ENCODE assay signal across 8 mouse cellular contexts in the genomic region with DNA sequence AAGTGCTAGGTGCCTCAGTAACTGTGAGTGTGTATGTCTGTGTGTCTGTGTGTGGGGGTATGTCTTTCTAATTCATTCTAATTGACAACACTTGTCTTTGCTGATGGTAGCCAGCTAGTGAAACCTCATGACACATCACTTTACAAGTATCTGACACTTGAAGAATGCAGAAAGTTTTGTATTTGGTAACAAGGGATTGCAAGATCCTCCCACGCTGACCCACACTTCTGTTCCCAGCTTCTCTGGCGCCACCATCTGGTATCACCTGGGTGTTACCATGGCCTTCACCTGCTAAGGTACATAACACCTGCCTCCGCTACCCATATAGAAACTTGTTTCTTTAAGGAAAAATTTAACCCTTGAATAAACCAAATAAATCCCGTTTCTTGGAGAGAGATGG.
A peak's percentile ranks its signal among the peaks of the same experiment; 100 is the strongest.
DNase-seq lines count a peak whose midpoint lies in the region; ATAC-seq lines count a peak whose summit lies in the region.

No protein-coding gene starts in this region.

- H3K9ac ChIP-seq in kidney, embryonic 16.5 days (replicated peaks; ENCODE audit: low read length): no peak overlapping the region
- H3K9ac ChIP-seq in forebrain, embryonic 15.5 days (replicated peaks): no peak overlapping the region

- no peak overlapping the region for H3K27ac ChIP-seq in kidney, embryonic 16.5 days (ENCODE audit: low read length)
- H3K27ac ChIP-seq in forebrain, embryonic 15.5 days (replicated peaks): no peak overlapping the region

- H3K36me3 ChIP-seq in kidney, embryonic 16.5 days (ENCODE audit: insufficient read depth, low read length): no peaks in the 10 kb centered on the region
- no peaks in the 10 kb centered on the region for H3K36me3 ChIP-seq in forebrain, embryonic 15.5 days

- 0 out of 2 replicates have a peak, but pooled peaks have one; percentile 5 for ATAC-seq in kidney, embryonic 16.5 days (ENCODE audit: low FRiP score, low TSS enrichment)
- no peak for ATAC-seq in forebrain, embryonic 15.5 days (replicated peaks)

- DNase-seq in ovary, postnatal 36 days (ENCODE audit: low spot score): peak; percentile 53
- DNase-seq in ovary, postnatal 10 days (ENCODE audit: low spot score): no peak
- peak; percentile 62 for DNase-seq in ZHBTc4 (ENCODE audit: low read depth, low spot score)
- peak; percentile 63 for DNase-seq in embryo, embryonic 10 days (ENCODE audit: low spot score)
- DNase-seq in lung, postnatal 25 days (ENCODE audit: low spot score): peak; percentile 73
- peak; percentile 74 for DNase-seq in thymus, postnatal 36 days

- no peaks in the 10 kb centered on the region for H3K27me3 ChIP-seq in kidney, embryonic 16.5 days (ENCODE audit: insufficient read depth, low read length)
- no peaks in the 10 kb centered on the region for H3K27me3 ChIP-seq in forebrain, embryonic 15.5 days

- H3K4me1 ChIP-seq in kidney, embryonic 16.5 days (ENCODE audit: insufficient read depth, low read length): 0 out of 2 replicates have a peak, but pooled peaks cover 4% of the 10 kb centered on the region
- H3K4me1 ChIP-seq in forebrain, embryonic 15.5 days: no peaks in the 10 kb centered on the region

- 33% methylated on average over 4 of the region's 4 CpGs for WGBS in kidney, embryonic 16.5 days
- 35% methylated on average over 4 of the region's 4 CpGs for WGBS in forebrain, embryonic 15.5 days

- H3K4me2 ChIP-seq in kidney, embryonic 16.5 days (replicated peaks; ENCODE audit: low read depth, low read length): no peak overlapping the region
- H3K4me2 ChIP-seq in forebrain, embryonic 15.5 days (replicated peaks): no peak overlapping the region

- no peaks in the 10 kb centered on the region for H3K9me3 ChIP-seq in kidney, embryonic 16.5 days (ENCODE audit: low read length)
- no peaks in the 10 kb centered on the region for H3K9me3 ChIP-seq in forebrain, embryonic 15.5 days

- H3K4me3 ChIP-seq in kidney, embryonic 16.5 days (ENCODE audit: low read length): no peak overlapping the region
- no peak overlapping the region for H3K4me3 ChIP-seq in forebrain, embryonic 15.5 days
